Comparison of ENCODE assay signal across 8 mouse cellular contexts in the genomic region with DNA sequence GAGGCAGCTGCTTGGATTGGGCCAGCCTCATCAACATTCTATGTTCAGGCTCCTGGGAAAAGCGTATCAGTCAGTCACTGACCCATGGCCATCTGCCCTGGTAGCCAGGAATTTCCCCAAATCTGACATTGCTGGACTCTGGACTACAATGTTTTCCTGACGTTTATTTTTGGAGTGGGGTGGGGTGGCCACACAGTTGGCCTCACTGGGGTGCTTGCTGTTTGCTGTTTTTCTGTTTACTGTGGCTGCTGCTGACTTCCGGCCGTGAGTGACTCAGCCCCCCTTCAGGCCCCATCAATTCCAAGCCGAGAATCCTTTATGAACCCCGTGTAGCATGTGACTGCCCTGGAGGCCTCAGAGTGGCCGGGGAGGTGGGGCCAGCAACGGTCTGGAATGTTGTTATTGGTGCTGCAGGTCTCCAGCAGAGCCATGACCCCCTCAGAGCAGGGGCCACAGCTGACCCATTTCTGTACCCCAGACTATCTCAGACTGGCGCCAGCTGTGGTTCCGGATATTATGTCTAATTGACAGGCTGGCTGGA. TPM values are rescaled to one million over a fixed set of nuclear protein-coding genes. Genes with fewer than 3 reads are reported as not detected.
DNase-seq lines count a peak whose midpoint lies in the region; ATAC-seq and TF ChIP-seq lines count a peak whose summit lies in the region.

No protein-coding gene starts in this region.

- H3K4me3 ChIP-seq in forebrain, embryonic 10.5 days: no peak overlapping the region
- no peak overlapping the region for H3K4me3 ChIP-seq in forebrain, embryonic 12.5 days (replicated peaks)
- H3K4me3 ChIP-seq in hindbrain, postnatal 0 days (ENCODE audit: low read length): no peak overlapping the region
- H3K4me3 ChIP-seq in liver, embryonic 13.5 days (replicated peaks): no peak overlapping the region
- H3K4me3 ChIP-seq in midbrain, postnatal 0 days (ENCODE audit: low read depth, low read length): no peak overlapping the region

- no peak overlapping the region for H3K9ac ChIP-seq in forebrain, embryonic 12.5 days
- H3K9ac ChIP-seq in hindbrain, postnatal 0 days (replicated peaks; ENCODE audit: low read length): no peak overlapping the region
- peak overlapping the region; percentile 13; the same call in 1 of the 2 replicates for H3K9ac ChIP-seq in liver, embryonic 13.5 days
- H3K9ac ChIP-seq in midbrain, postnatal 0 days (replicated peaks; ENCODE audit: low read length, poor library complexity, severe bottlenecking): no peak overlapping the region

- peaks cover 37% of the 10 kb centered on the region for H3K27me3 ChIP-seq in forebrain, embryonic 10.5 days (ENCODE audit: poor library complexity, severe bottlenecking)
- peaks cover 39% of the 10 kb centered on the region for H3K27me3 ChIP-seq in forebrain, embryonic 12.5 days
- peaks cover 9% of the 10 kb centered on the region; the same call in 1 of the 2 replicates for H3K27me3 ChIP-seq in hindbrain, postnatal 0 days (ENCODE audit: insufficient read depth, low read length)
- H3K27me3 ChIP-seq in liver, embryonic 13.5 days: peaks cover 47% of the 10 kb centered on the region
- H3K27me3 ChIP-seq in midbrain, postnatal 0 days (ENCODE audit: insufficient read depth, low read length): peaks cover 18% of the 10 kb centered on the region

- no peak for TF ChIP-seq CTCF in hindbrain, postnatal 0 days (IDR thresholded peaks at IDR 0.05; ENCODE audit: low read depth)
- TF ChIP-seq CTCF in midbrain, postnatal 0 days (IDR thresholded peaks at IDR 0.05): no peak

- H3K4me1 ChIP-seq in forebrain, embryonic 10.5 days: peaks cover 46% of the 10 kb centered on the region
- peaks cover 26% of the 10 kb centered on the region for H3K4me1 ChIP-seq in forebrain, embryonic 12.5 days
- H3K4me1 ChIP-seq in hindbrain, postnatal 0 days (ENCODE audit: insufficient read depth, low read length): peaks cover 10% of the 10 kb centered on the region; the same call in 1 of the 2 replicates
- H3K4me1 ChIP-seq in liver, embryonic 13.5 days (replicated peaks): peaks cover 38% of the 10 kb centered on the region
- H3K4me1 ChIP-seq in midbrain, postnatal 0 days (ENCODE audit: insufficient read depth, low read length): peaks cover 7% of the 10 kb centered on the region; the same call in 1 of the 2 replicates

- no peak for ATAC-seq in forebrain, embryonic 12.5 days (ENCODE audit: low FRiP score)
- peak; percentile 53 for ATAC-seq in hindbrain, postnatal 0 days
- ATAC-seq in liver, embryonic 13.5 days (ENCODE audit: low read depth): peak; percentile 45
- ATAC-seq in midbrain, postnatal 0 days (ENCODE audit: low FRiP score): no peak

- no peak for DNase-seq in forebrain, embryonic 10.5 days (ENCODE audit: extremely low spot score, low spot score)
- peak; percentile 51 for DNase-seq in embryo, embryonic 9.5 days (ENCODE audit: extremely low spot score)
- peak; percentile 13 for DNase-seq in hindbrain, postnatal 0 days (ENCODE audit: low spot score)
- peak; percentile 5 for DNase-seq in liver, embryonic 13.5 days
- DNase-seq in right cerebral cortex, postnatal 14 days: no peak
- no peak for DNase-seq in midbrain, postnatal 0 days (ENCODE audit: low spot score)
- DNase-seq in thymus, postnatal 25 days: no peak

- H3K27ac ChIP-seq in forebrain, embryonic 10.5 days: peak overlapping the region; percentile 62
- H3K27ac ChIP-seq in forebrain, embryonic 12.5 days: no peak overlapping the region
- no peak overlapping the region; the same call in 1 of the 2 replicates for H3K27ac ChIP-seq in hindbrain, postnatal 0 days
- peak overlapping the region; percentile 50 for H3K27ac ChIP-seq in liver, embryonic 13.5 days
- no peak overlapping the region for H3K27ac ChIP-seq in midbrain, postnatal 0 days (ENCODE audit: low read depth, low read length)

- no peak overlapping the region for H3K4me2 ChIP-seq in forebrain, embryonic 12.5 days
- H3K4me2 ChIP-seq in hindbrain, postnatal 0 days (ENCODE audit: low read depth, low read length): no peak overlapping the region
- 0 out of 2 replicates have a peak overlapping the region, but pooled peaks have one; percentile 4 for H3K4me2 ChIP-seq in liver, embryonic 13.5 days
- no peak overlapping the region for H3K4me2 ChIP-seq in midbrain, postnatal 0 days (ENCODE audit: low read depth, low read length, poor library complexity, severe bottlenecking)

- H3K9me3 ChIP-seq in forebrain, embryonic 10.5 days: no peaks in the 10 kb centered on the region
- H3K9me3 ChIP-seq in forebrain, embryonic 12.5 days: no peaks in the 10 kb centered on the region
- H3K9me3 ChIP-seq in hindbrain, postnatal 0 days (ENCODE audit: low read length): no peaks in the 10 kb centered on the region
- H3K9me3 ChIP-seq in liver, embryonic 13.5 days (replicated peaks): no peaks in the 10 kb centered on the region
- no peaks in the 10 kb centered on the region for H3K9me3 ChIP-seq in midbrain, postnatal 0 days (ENCODE audit: low read length)

- WGBS in forebrain, embryonic 10.5 days: 41% methylated on average over 10 of the region's 10 CpGs
- WGBS in forebrain, embryonic 12.5 days: 48% methylated on average over 10 of the region's 10 CpGs
- 25% methylated on average over 10 of the region's 10 CpGs for WGBS in hindbrain, postnatal 0 days
- 37% methylated on average over 10 of the region's 10 CpGs for WGBS in liver, embryonic 13.5 days (ENCODE audit: insufficient replicate concordance)
- 42% methylated on average over 10 of the region's 10 CpGs for WGBS in midbrain, postnatal 0 days

- no peaks in the 10 kb centered on the region for H3K36me3 ChIP-seq in forebrain, embryonic 10.5 days (replicated peaks)
- no peaks in the 10 kb centered on the region for H3K36me3 ChIP-seq in forebrain, embryonic 12.5 days (replicated peaks)
- H3K36me3 ChIP-seq in hindbrain, postnatal 0 days (ENCODE audit: insufficient read depth, low read length): no peaks in the 10 kb centered on the region
- H3K36me3 ChIP-seq in liver, embryonic 13.5 days: no peaks in the 10 kb centered on the region
- H3K36me3 ChIP-seq in midbrain, postnatal 0 days (ENCODE audit: insufficient read depth, low read length): no peaks in the 10 kb centered on the region

RNA-seq across cellular contexts. Expression of gene Rhod, which starts 2.5 kb away (rescaled TPM):
- 20.8 and 23.2 TPM in 2 replicates for polyA plus RNA-seq in forebrain, embryonic 10.5 days (2016; fragmentation: Nextera tagmentation; extraction: Ambion mirVana)
- 8.6 and 14.9 TPM in 2 replicates for polyA plus RNA-seq in forebrain, embryonic 12.5 days (2016; fragmentation: Nextera tagmentation; extraction: Ambion mirVana)
- 3.5 and 7.2 TPM in 2 replicates for total RNA-seq in hindbrain, postnatal 0 days (2014; rRNA removed)
- 5.2 and 5.7 TPM in 2 replicates for polyA plus RNA-seq in hindbrain, postnatal 0 days (2015; fragmentation: Nextera tagmentation; extraction: Ambion mirVana)
- 6.5 and 6.7 TPM in 2 replicates for polyA plus RNA-seq in liver, embryonic 13.5 days (2015; fragmentation: Nextera tagmentation; extraction: Ambion mirVana)
- total RNA-seq in midbrain, postnatal 0 days (2014; rRNA removed): 4.3 and 6.2 TPM in 2 replicates
- polyA plus RNA-seq in midbrain, postnatal 0 days (2015; fragmentation: Nextera tagmentation; extraction: Ambion mirVana): 2.7 and 4.5 TPM in 2 replicates

RNA-seq across cellular contexts. Expression of gene Syt12, which starts 35.6 kb away (rescaled TPM):
- 2.5 and 3.0 TPM in 2 replicates for polyA plus RNA-seq in forebrain, embryonic 10.5 days (2016; fragmentation: Nextera tagmentation; extraction: Ambion mirVana)
- polyA plus RNA-seq in forebrain, embryonic 12.5 days (2016; fragmentation: Nextera tagmentation; extraction: Ambion mirVana): 1.3 and 2.7 TPM in 2 replicates
- 46.2 and 54.5 TPM in 2 replicates for total RNA-seq in hindbrain, postnatal 0 days (2014; rRNA removed)
- polyA plus RNA-seq in hindbrain, postnatal 0 days (2015; fragmentation: Nextera tagmentation; extraction: Ambion mirVana): 9.0 and 9.9 TPM in 2 replicates
- 0.17 and 0.22 TPM in 2 replicates for polyA plus RNA-seq in liver, embryonic 13.5 days (2015; fragmentation: Nextera tagmentation; extraction: Ambion mirVana)
- total RNA-seq in midbrain, postnatal 0 days (2014; rRNA removed): 12.2 and 20.9 TPM in 2 replicates
- 7.0 and 7.6 TPM in 2 replicates for polyA plus RNA-seq in midbrain, postnatal 0 days (2015; fragmentation: Nextera tagmentation; extraction: Ambion mirVana)

RNA-seq across cellular contexts. Expression of gene Kdm2a, which starts 43.6 kb away (rescaled TPM):
- 55.2 and 57.2 TPM in 2 replicates for polyA plus RNA-seq in forebrain, embryonic 10.5 days (2016; fragmentation: Nextera tagmentation; extraction: Ambion mirVana)
- 57.2 and 61.0 TPM in 2 replicates for polyA plus RNA-seq in forebrain, embryonic 12.5 days (2016; fragmentation: Nextera tagmentation; extraction: Ambion mirVana)
- total RNA-seq in hindbrain, postnatal 0 days (2014; rRNA removed): 67.5 and 73.7 TPM in 2 replicates
- polyA plus RNA-seq in hindbrain, postnatal 0 days (2015; fragmentation: Nextera tagmentation; extraction: Ambion mirVana): 18.0 and 19.8 TPM in 2 replicates
- polyA plus RNA-seq in liver, embryonic 13.5 days (2015; fragmentation: Nextera tagmentation; extraction: Ambion mirVana): 10.9 and 15.4 TPM in 2 replicates
- 64.9 and 103 TPM in 2 replicates for total RNA-seq in midbrain, postnatal 0 days (2014; rRNA removed)
- 17.8 and 18.4 TPM in 2 replicates for polyA plus RNA-seq in midbrain, postnatal 0 days (2015; fragmentation: Nextera tagmentation; extraction: Ambion mirVana)

RNA-seq across cellular contexts. Expression of gene 2010003K11Rik, which starts 56.7 kb away (rescaled TPM):
- polyA plus RNA-seq in forebrain, embryonic 10.5 days (2016; fragmentation: Nextera tagmentation; extraction: Ambion mirVana): not detected in 2 replicates
- polyA plus RNA-seq in forebrain, embryonic 12.5 days (2016; fragmentation: Nextera tagmentation; extraction: Ambion mirVana): not detected in 2 replicates
- not detected in 2 replicates for total RNA-seq in hindbrain, postnatal 0 days (2014; rRNA removed)
- 0.13 TPM in 1 of 2 replicates, not detected in the other for polyA plus RNA-seq in hindbrain, postnatal 0 days (2015; fragmentation: Nextera tagmentation; extraction: Ambion mirVana)
- polyA plus RNA-seq in liver, embryonic 13.5 days (2015; fragmentation: Nextera tagmentation; extraction: Ambion mirVana): not detected in 2 replicates
- total RNA-seq in midbrain, postnatal 0 days (2014; rRNA removed): not detected in 2 replicates
- 0.23 TPM in 1 of 2 replicates, not detected in the other for polyA plus RNA-seq in midbrain, postnatal 0 days (2015; fragmentation: Nextera tagmentation; extraction: Ambion mirVana)

Comparison
In these comparisons a context has a peak if more than half of its experiments do, and no peak if none do; other contexts are left out.
1. H3K27ac ChIP-seq: peak in forebrain, embryonic 10.5 days (single experiment) and liver, embryonic 13.5 days (single experiment); none in forebrain, embryonic 12.5 days (single experiment), hindbrain, postnatal 0 days (single experiment) and midbrain, postnatal 0 days (single experiment).
2. DNase-seq: peak in embryo, embryonic 9.5 days (single experiment), hindbrain, postnatal 0 days (single experiment) and liver, embryonic 13.5 days (single experiment); none in forebrain, embryonic 10.5 days (single experiment), right cerebral cortex, postnatal 14 days (single experiment), midbrain, postnatal 0 days (single experiment) and thymus, postnatal 25 days (single experiment).
3. ATAC-seq: peak in hindbrain, postnatal 0 days (single experiment) and liver, embryonic 13.5 days (single experiment); none in forebrain, embryonic 12.5 days (single experiment) and midbrain, postnatal 0 days (single experiment).